Mouse (Mus musculus) brown adipose tissue, adult 24 weeks (tissue): ENCODE measurements around the gene Gprc5c. TPM values are rescaled to one million over a fixed set of nuclear protein-coding genes. Genes with fewer than 3 reads are reported as not detected.

Experiments used
- H3K27ac ChIP-seq: fragments of 200-500 bp; replicated peaks from 2 replicates; pipeline ENCODE4 v1.5.1; 2012; ENCODE audit warnings: low read depth, mild to moderate bottlenecking, low read length
- H3K4me1 ChIP-seq: fragments of 200-500 bp; 2 replicates; pipeline ENCODE4 v1.6.1; 2012; ENCODE audit warnings: low read length, mixed read lengths; ENCODE audit not compliant: control insufficient read depth, insufficient read depth, insufficient read length
- H3K4me3 ChIP-seq: fragments of 200-500 bp; 2 replicates; pipeline ENCODE4 v1.5.1; 2012; ENCODE audit warnings: low read depth, mild to moderate bottlenecking, low read length, moderate library complexity; ENCODE audit not compliant: insufficient read depth
- polyA plus RNA-seq: library from polyadenylated mRNA; stranded (reverse); fragments of >200 nt; gene quantifications from 2 replicates; pipeline ENCODE4 v1.2.4, GENCODE M21; 2012; ENCODE audit not compliant: missing spikeins, insufficient read depth, insufficient read length

Gene Gprc5c
- polyA plus RNA-seq, 1 experiment: 8.4 TPM

DNA sequence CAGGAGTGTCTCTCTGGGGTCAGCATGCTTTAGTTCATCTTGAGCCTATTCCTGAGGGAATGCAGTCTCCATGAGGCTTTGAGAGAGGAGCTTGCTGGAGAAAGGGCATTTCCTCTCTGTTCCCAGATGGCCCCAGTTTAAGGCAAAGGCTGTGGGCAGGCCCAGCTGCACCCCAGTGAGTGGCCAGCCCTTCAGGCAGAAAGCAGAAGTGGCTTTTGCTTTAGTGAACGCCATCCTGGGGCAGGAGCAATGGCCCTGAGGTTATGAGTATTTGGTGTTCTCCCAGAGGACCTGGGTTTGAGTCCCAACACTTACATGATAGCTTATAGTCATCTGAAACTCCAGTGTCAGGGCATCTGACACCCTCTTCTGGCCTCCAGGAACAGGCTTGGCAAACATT is 29.6 kb upstream of the Gprc5c start:
- Histone ChIP-seq H3K27ac (no peak overlapping the region), H3K4me3 (no peak overlapping the region), H3K4me1 (no peaks in the 10 kb centered on the region)

- Histone ChIP-seq H3K4me1 (no peaks in the 10 kb centered on the region), H3K27ac (0 out of 2 replicates have a peak overlapping the region, but pooled peaks have one; percentile 21), H3K4me3 (no peak overlapping the region)
These were observed 28.2 kb upstream of the Gprc5c start for GRCm38 (mm10) chr11:114822727-114823126.

DNA sequence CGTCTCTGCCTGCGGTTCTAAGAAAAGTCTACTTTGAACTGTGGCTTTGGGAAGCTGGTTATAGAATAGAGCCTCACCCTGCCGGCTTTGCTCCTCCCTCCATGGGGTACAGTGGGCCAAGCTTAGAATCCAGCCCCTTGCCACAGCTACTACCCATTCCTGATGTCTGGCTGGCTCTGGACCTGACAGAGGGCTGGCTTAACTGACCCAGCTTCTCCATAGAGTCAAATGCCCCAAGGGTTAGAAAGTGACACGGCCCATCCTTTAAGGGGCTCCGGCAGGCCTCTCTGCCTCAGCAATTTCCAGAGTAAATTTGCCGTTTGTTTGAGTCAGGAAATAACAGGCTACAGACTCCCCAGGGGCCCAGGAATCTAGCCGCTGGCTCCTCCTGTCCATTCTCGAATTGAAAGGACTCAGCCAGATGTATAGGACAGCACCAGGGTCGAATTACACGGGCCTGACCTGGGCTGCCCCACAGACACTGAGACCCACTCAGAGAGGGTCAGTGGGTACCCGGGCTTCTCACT is 27.7 kb upstream of the Gprc5c start:
- 0 out of 2 replicates have a peak overlapping the region, but pooled peaks have one; percentile 21 for H3K27ac ChIP-seq
- H3K4me3 ChIP-seq: no peak overlapping the region
- no peaks in the 10 kb centered on the region for H3K4me1 ChIP-seq

GRCm38 (mm10) chr11:114826686-114827085 is 24.3 kb upstream of the Gprc5c start:
- Histone ChIP-seq H3K4me3 (no peak overlapping the region), H3K27ac (no peak overlapping the region), H3K4me1 (no peaks in the 10 kb centered on the region)

- no peak overlapping the region; the same call in 1 of the 2 replicates for H3K4me3 ChIP-seq
- H3K4me1 ChIP-seq: no peaks in the 10 kb centered on the region
- H3K27ac ChIP-seq: no peak overlapping the region
These were observed 21.2 kb upstream of the Gprc5c start for GRCm38 (mm10) chr11:114829499-114830432.

- Histone ChIP-seq H3K4me3 (no peak overlapping the region), H3K27ac (no peak overlapping the region), H3K4me1 (no peaks in the 10 kb centered on the region)
These were observed 20.5 kb upstream of the Gprc5c start for GRCm38 (mm10) chr11:114830433-114830773.

DNA sequence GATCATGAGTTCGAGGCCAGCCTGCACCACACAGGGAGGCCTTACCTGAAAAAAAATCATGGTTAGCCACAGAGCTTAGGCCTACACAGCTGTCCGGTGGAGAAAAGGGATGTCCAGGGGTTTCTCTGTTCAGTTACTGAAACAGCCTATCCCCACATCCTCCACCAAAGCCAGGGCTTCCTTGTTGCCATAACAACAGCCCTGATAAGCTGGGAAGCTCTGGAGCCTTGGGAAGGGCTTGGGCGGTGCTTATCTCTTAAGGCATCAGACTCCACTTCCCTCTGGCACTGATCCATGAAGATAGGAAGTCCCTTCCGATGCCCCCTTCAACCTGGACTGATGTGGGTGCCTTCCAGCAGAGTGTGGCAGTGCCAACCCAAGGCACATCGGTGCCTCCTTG is 17.8 kb upstream of the Gprc5c start:
- Histone ChIP-seq H3K4me1 (0 out of 2 replicates have a peak, but pooled peaks cover 2% of the 10 kb centered on the region), H3K4me3 (no peak overlapping the region), H3K27ac (no peak overlapping the region)

DNA sequence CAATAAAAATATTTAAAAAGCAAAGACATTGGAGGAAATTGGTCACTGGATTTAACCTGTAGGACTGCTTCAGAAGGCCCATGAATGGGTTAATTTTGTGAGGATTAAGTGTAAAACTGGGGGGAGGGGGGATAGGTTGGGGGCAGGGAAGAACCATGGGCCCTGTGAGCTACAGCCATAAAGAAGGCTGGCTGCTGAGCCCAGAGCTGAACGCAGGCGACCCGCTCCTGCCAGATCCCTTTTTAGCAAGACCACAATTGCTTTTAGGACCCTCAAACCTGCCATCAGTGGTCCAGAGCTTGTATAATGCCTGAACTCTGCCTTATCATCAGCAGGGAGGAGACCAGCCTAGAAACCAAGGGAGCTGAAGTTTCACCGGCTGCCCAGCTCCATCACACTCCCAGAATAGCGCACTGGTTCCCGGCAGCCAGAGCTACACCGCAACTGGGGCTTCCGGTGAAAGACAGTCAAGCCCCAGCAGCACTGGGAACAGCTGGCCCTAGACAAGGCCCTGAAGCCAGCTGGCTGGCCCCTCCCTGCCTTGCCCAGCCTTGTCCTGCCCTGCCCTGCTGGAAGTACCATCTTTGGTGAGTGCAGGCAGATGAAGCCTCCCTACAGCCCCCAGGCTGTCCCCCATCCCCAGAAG is 7.0 kb upstream of the Gprc5c start:
- H3K27ac ChIP-seq: no peak overlapping the region
- no peak overlapping the region for H3K4me3 ChIP-seq
- no peaks in the 10 kb centered on the region for H3K4me1 ChIP-seq

- Histone ChIP-seq H3K4me1 (no peaks in the 10 kb centered on the region), H3K27ac (no peak overlapping the region), H3K4me3 (no peak overlapping the region)
These were observed 6.3 kb upstream of the Gprc5c start for GRCm38 (mm10) chr11:114844464-114845220.

DNA sequence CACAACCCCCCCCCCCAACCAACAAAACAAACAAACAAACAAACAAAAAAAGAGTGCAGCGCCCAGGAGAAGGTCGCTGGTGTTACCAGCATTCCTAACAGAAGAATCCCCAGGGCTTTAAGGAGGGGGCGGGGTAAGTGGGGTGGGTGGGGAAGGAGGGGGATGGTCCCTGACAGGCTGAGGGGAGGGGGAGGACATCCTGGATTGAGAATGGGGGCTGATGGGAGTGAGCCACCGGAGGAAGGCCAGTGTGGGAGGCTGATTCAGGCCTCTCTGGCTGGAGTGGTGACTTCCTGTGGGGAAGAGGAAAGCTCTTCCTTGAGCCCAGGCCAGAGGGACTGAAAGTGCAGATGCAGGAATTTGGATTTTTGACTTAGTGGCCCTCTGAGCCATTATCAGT is 4.6 kb upstream of the Gprc5c start:
- H3K4me1 ChIP-seq: no peaks in the 10 kb centered on the region
- H3K4me3 ChIP-seq: no peak overlapping the region
- H3K27ac ChIP-seq: no peak overlapping the region

DNA sequence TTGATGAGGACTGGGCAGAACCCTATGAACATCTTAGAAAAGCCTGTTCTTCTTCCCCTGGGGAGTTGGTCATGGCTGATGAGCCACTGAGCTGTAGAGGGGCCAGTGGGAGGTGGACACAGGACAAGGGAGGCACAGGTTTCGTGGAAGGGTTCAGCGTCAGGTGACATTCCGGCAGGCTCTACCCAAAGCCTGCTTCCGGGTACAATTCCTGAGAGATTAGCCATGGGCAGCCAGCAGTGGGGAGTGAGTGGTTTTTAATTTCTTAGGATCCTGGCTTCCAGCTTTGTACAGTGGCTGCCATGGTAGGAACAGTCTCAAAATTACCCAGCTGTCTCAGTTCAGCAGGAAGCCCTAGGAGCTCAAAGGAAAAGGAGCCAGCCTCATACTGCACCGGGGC is 3.9 kb upstream of the Gprc5c start:
- Histone ChIP-seq H3K4me3 (no peak overlapping the region), H3K27ac (no peak overlapping the region), H3K4me1 (no peaks in the 10 kb centered on the region)

DNA sequence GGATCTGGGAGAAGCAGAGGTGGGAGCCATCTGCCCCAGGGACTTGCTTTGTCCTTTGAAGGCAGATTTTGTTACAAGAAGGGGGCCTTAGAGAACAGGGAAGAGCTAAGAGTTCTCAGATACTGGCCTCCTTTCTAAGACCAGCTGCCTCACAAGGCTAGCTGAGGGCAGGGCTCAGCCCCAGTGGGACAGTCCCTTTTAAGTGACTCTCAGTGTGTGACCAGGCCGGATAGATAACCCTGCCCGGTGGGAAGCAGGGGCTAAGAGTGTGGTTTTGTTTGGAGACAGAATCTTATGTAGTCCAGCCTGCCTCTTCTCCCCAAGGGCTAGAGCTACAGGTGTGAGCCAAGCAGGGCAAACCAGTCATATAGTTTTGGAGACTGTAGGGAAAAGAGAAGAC is 1.4 kb upstream of the Gprc5c start:
- Histone ChIP-seq H3K4me3 (no peak overlapping the region), H3K27ac (no peak overlapping the region), H3K4me1 (no peaks in the 10 kb centered on the region)

- H3K27ac ChIP-seq: 0 out of 2 replicates have a peak overlapping the region, but pooled peaks have one; percentile 7
- 0 out of 2 replicates have a peak overlapping the region, but pooled peaks have one; percentile 17 for H3K4me3 ChIP-seq
- H3K4me1 ChIP-seq: no peaks in the 10 kb centered on the region
These were observed 893 bp upstream of the Gprc5c start for GRCm38 (mm10) chr11:114850066-114850451.

- peak overlapping the region; percentile 88 for H3K4me3 ChIP-seq
- H3K4me1 ChIP-seq: no peaks in the 10 kb centered on the region
- H3K27ac ChIP-seq: peak overlapping the region; percentile 76
These were observed 286 bp downstream of the Gprc5c start for GRCm38 (mm10) chr11:114851269-114851607.
